Mouse (Mus musculus) myocyte (in vitro differentiated cells): ENCODE data around the gene Bst2. TPM values are rescaled to one million over a fixed set of nuclear protein-coding genes. Genes with fewer than 3 reads are reported as not detected.
A peak's percentile ranks its signal among the peaks of the same experiment; 100 is the strongest.

Source experiments
- H3K27me3 ChIP-seq: one replicate; pipeline ENCODE4 v1.6.1; 2011; ENCODE audit not compliant: control insufficient read depth, insufficient read depth, insufficient read length
- H3K36me3 ChIP-seq: one replicate; pipeline ENCODE4 v1.6.1; 2011; ENCODE audit not compliant: control insufficient read depth, insufficient read depth
- H3K4me2 ChIP-seq: one replicate; pipeline ENCODE4 v1.6.1; 2011; ENCODE audit warnings: low read depth, control low read depth
- H3K4me3 ChIP-seq: one replicate; pipeline ENCODE4 v1.5.1; 2011; ENCODE audit warnings: mild to moderate bottlenecking, control low read depth, moderate library complexity
- H3K79me2 ChIP-seq: one replicate; pipeline ENCODE4 v1.6.1; 2011; ENCODE audit not compliant: control insufficient read depth, insufficient read depth
- H3ac ChIP-seq: one replicate; pipeline ENCODE4 v1.6.1; 2011; ENCODE audit not compliant: control insufficient read depth, insufficient read length
- CEBPB ChIP-seq: IDR thresholded peaks from 2 replicates; pipeline ENCODE4 v1.6.1; 2011; ENCODE audit warnings: mild to moderate bottlenecking, moderate library complexity; ENCODE audit not compliant: poor library complexity, insufficient read depth, severe bottlenecking
- E2F4 ChIP-seq: IDR thresholded peaks from one replicate; pipeline ENCODE4 v1.6.1; 2011; ENCODE audit warnings: mild to moderate bottlenecking, control low read depth, moderate library complexity; ENCODE audit not compliant: insufficient read depth
- MAX ChIP-seq: IDR thresholded peaks from one replicate; pipeline ENCODE4 v1.6.1; 2011; ENCODE audit warnings: low read depth, mild to moderate bottlenecking, control low read depth
- MYOD1 ChIP-seq, 3 experiments: IDR thresholded peaks; one replicate each; pipeline ENCODE4 v1.6.1; 2011; ENCODE audit warnings: control low read depth in 2 of 3, low read depth in 2 of 3, mild to moderate bottlenecking in 2 of 3, moderate library complexity in 1 of 3; ENCODE audit not compliant: insufficient read length in 2 of 3, control insufficient read depth in 1 of 3
- MYOG ChIP-seq, 3 experiments: IDR thresholded peaks; one replicate each; pipeline ENCODE4 v1.6.1; 2011; ENCODE audit warnings: control low read depth in 2 of 3, low read depth in 2 of 3, mild to moderate bottlenecking in 2 of 3; ENCODE audit not compliant: insufficient read length in 2 of 3, control insufficient read depth in 1 of 3, insufficient read depth in 1 of 3
- POLR2A ChIP-seq: IDR thresholded peaks from one replicate; pipeline ENCODE4 v1.6.1; 2011; ENCODE audit warnings: low read depth, mild to moderate bottlenecking, control low read depth, moderate library complexity; ENCODE audit not compliant: insufficient read length
- POLR2AphosphoS2 ChIP-seq: IDR thresholded peaks from one replicate; pipeline ENCODE4 v1.6.1; 2011; ENCODE audit warnings: low read depth, control low read depth; ENCODE audit not compliant: insufficient read length
- REST ChIP-seq: IDR thresholded peaks from one replicate; pipeline ENCODE4 v1.6.1; 2011; ENCODE audit warnings: mild to moderate bottlenecking, control low read depth, moderate library complexity; ENCODE audit not compliant: insufficient read depth, insufficient read length
- SRF ChIP-seq: IDR thresholded peaks from one replicate; pipeline ENCODE4 v1.6.1; 2011; ENCODE audit warnings: low read depth; ENCODE audit not compliant: control insufficient read depth, insufficient read length
- TCF12 ChIP-seq: IDR thresholded peaks from one replicate; pipeline ENCODE4 v1.6.1; 2011; ENCODE audit warnings: mild to moderate bottlenecking, control low read depth; ENCODE audit not compliant: poor library complexity, insufficient read depth, severe bottlenecking
- TCF3 ChIP-seq: IDR thresholded peaks from one replicate; pipeline ENCODE4 v1.6.1; 2011; ENCODE audit warnings: low read depth, control low read depth; ENCODE audit not compliant: insufficient read length
- USF1 ChIP-seq: IDR thresholded peaks from one replicate; pipeline ENCODE4 v1.6.1; 2011; ENCODE audit warnings: low read depth, mild to moderate bottlenecking, control low read depth, moderate library complexity
- polyA plus RNA-seq: library from polyadenylated mRNA; unstranded; fragments of >200 nt; fragmentation: generic; extraction: Trizol; gene quantifications from one replicate; pipeline ENCODE4 v1.2.1, GENCODE M21; 2012; ENCODE audit warnings: missing spikeins

The Bst2 gene
- polyA plus RNA-seq, 1 experiment = 33.9 TPM

- H3K79me2 ChIP-seq = no peaks in the 10 kb centered on the region
- H3K4me3 ChIP-seq = no peak overlapping the region
- no peak overlapping the region for H3K4me2 ChIP-seq
- peaks cover 2% of the 10 kb centered on the region for H3K27me3 ChIP-seq
- H3ac ChIP-seq = no peak overlapping the region
- H3K36me3 ChIP-seq = no peaks in the 10 kb centered on the region
- TF ChIP-seq SRF (no peak), CEBPB (no peak), TCF12 (no peak), POLR2AphosphoS2 (no peak), E2F4 (no peak), MYOD1 (IDR thresholded peaks at IDR 0.05; ENCODE audit: control insufficient read depth in 1 of 3, insufficient read length in 2 of 3, low read depth in 2 of 3) (no peak), USF1 (no peak), MAX (no peak), MYOG (IDR thresholded peaks at IDR 0.05; ENCODE audit: control insufficient read depth in 1 of 3, insufficient read depth in 1 of 3, insufficient read length in 2 of 3, low read depth in 2 of 3) (no peak), TCF3 (no peak), POLR2A (no peak), REST (no peak)
Measured at GRCm38 (mm10) chr8:71552770-71553169, 15.5 kb upstream of the Bst2 start.

GRCm38 (mm10) chr8:71550754-71551153, 13.5 kb upstream of the Bst2 start:
- H3K27me3 ChIP-seq = no peaks in the 10 kb centered on the region
- H3K4me3 ChIP-seq = no peak overlapping the region
- no peak overlapping the region for H3ac ChIP-seq
- TF ChIP-seq MAX = no peak
- TF ChIP-seq POLR2AphosphoS2 = no peak
- no peak for TF ChIP-seq POLR2A
- no peak for TF ChIP-seq TCF12
- TF ChIP-seq E2F4 = no peak
- TF ChIP-seq SRF = no peak
- TF ChIP-seq TCF3 = no peak
- TF ChIP-seq USF1 = no peak
- TF ChIP-seq REST = no peak
- no peak for TF ChIP-seq MYOD1 (IDR thresholded peaks at IDR 0.05; ENCODE audit: control insufficient read depth in 1 of 3, insufficient read length in 2 of 3, low read depth in 2 of 3)
- TF ChIP-seq CEBPB = no peak
- no peak for TF ChIP-seq MYOG (IDR thresholded peaks at IDR 0.05; ENCODE audit: control insufficient read depth in 1 of 3, insufficient read depth in 1 of 3, insufficient read length in 2 of 3, low read depth in 2 of 3)
- no peaks in the 10 kb centered on the region for H3K36me3 ChIP-seq
- H3K79me2 ChIP-seq = no peaks in the 10 kb centered on the region
- no peak overlapping the region for H3K4me2 ChIP-seq

GRCm38 (mm10) chr8:71547590-71547989, 10.3 kb upstream of the Bst2 start:
- no peak for TF ChIP-seq SRF
- no peak for TF ChIP-seq CEBPB
- TF ChIP-seq MYOD1 (IDR thresholded peaks at IDR 0.05; ENCODE audit: control insufficient read depth in 1 of 3, insufficient read length in 2 of 3, low read depth in 2 of 3) = no peak
- no peak for TF ChIP-seq TCF12
- no peak for TF ChIP-seq TCF3
- TF ChIP-seq MYOG (IDR thresholded peaks at IDR 0.05; ENCODE audit: control insufficient read depth in 1 of 3, insufficient read depth in 1 of 3, insufficient read length in 2 of 3, low read depth in 2 of 3) = no peak
- no peak for TF ChIP-seq POLR2A
- no peak for TF ChIP-seq E2F4
- TF ChIP-seq USF1 = no peak
- TF ChIP-seq POLR2AphosphoS2 = no peak
- no peak for TF ChIP-seq REST
- TF ChIP-seq MAX = no peak
- H3ac ChIP-seq = no peak overlapping the region
- no peak overlapping the region for H3K4me2 ChIP-seq
- no peaks in the 10 kb centered on the region for H3K27me3 ChIP-seq
- H3K36me3 ChIP-seq = no peaks in the 10 kb centered on the region
- no peaks in the 10 kb centered on the region for H3K79me2 ChIP-seq
- H3K4me3 ChIP-seq = no peak overlapping the region

GRCm38 (mm10) chr8:71545053-71545452, 7.8 kb upstream of the Bst2 start:
- TF ChIP-seq REST (no peak), CEBPB (no peak), USF1 (no peak), E2F4 (no peak), POLR2AphosphoS2 (no peak), TCF3 (no peak), SRF (no peak), MYOG (IDR thresholded peaks at IDR 0.05; ENCODE audit: control insufficient read depth in 1 of 3, insufficient read depth in 1 of 3, insufficient read length in 2 of 3, low read depth in 2 of 3) (no peak), MAX (no peak), POLR2A (no peak), MYOD1 (IDR thresholded peaks at IDR 0.05; ENCODE audit: control insufficient read depth in 1 of 3, insufficient read length in 2 of 3, low read depth in 2 of 3) (no peak), TCF12 (no peak)
- H3K27me3 ChIP-seq = no peaks in the 10 kb centered on the region
- no peaks in the 10 kb centered on the region for H3K36me3 ChIP-seq
- H3K4me3 ChIP-seq = no peak overlapping the region
- no peaks in the 10 kb centered on the region for H3K79me2 ChIP-seq
- H3K4me2 ChIP-seq = no peak overlapping the region
- no peak overlapping the region for H3ac ChIP-seq

- Histone ChIP-seq H3ac (peak overlapping the region; percentile 29), H3K4me2 (peak overlapping the region; percentile 66), H3K79me2 (no peaks in the 10 kb centered on the region), H3K27me3 (no peaks in the 10 kb centered on the region), H3K36me3 (no peaks in the 10 kb centered on the region), H3K4me3 (peak overlapping the region; percentile 43)
- TF ChIP-seq REST (no peak), SRF (no peak), CEBPB (no peak), MYOD1 (IDR thresholded peaks at IDR 0.05; ENCODE audit: control insufficient read depth in 1 of 3, insufficient read length in 2 of 3, low read depth in 2 of 3) (no peak), TCF3 (no peak), POLR2A (no peak), MYOG (IDR thresholded peaks at IDR 0.05; ENCODE audit: control insufficient read depth in 1 of 3, insufficient read depth in 1 of 3, insufficient read length in 2 of 3, low read depth in 2 of 3) (no peak), USF1 (no peak), MAX (no peak), E2F4 (no peak)
Measured at GRCm38 (mm10) chr8:71543755-71544154, 6.5 kb upstream of the Bst2 start.
